Mouse (Mus musculus) megakaryocyte, embryonic 14.5 days (primary cell): ENCODE data around the gene Cyp20a1.

Experiments
- FLI1 ChIP-seq: IDR thresholded peaks from 2 replicates; pipeline ENCODE4 v1.6.1; 2012; ENCODE audit warnings: low read length, inconsistent platforms, mixed read lengths
- GATA1 ChIP-seq: IDR thresholded peaks from 3 replicates; pipeline ENCODE4 v1.6.1; 2012; ENCODE audit warnings: mixed read lengths, low read length, inconsistent platforms, borderline replicate concordance

DNA sequence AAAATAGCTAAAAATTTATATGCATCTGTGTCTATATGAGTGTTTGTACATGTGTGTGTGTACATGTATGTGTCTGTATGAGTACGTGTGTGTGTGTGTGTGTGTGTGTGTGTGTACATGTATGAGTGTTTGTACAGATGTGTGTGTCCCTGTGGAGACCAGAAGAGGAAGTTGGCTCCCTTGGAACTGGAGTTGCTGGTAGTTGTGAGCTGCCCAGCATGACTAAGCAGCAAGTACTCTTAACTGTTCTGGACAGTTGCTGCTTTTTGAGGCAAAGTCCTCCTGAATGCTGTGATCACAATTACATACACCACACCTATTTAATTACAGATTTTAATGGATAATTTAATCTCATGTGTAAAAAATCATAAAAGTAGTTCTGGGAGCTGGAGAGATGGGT, 33.4 kb downstream of the Cyp20a1 start:
- TF ChIP-seq GATA1 (no peak), FLI1 (no peak)
